Mouse (Mus musculus) kidney, embryonic 16.5 days (tissue): ENCODE results near the gene A830018L16Rik. TPM values are rescaled to one million over a fixed set of nuclear protein-coding genes. Genes with fewer than 3 reads are reported as not detected.

Source experiments
- ATAC-seq: fragments of 200-750 bp; cut with Nextera tagmentation; 2 replicates; pipeline ENCODE4 v1.8.0; 2017; ENCODE audit warnings: moderate TSS enrichment; ENCODE audit not compliant: low FRiP score, low TSS enrichment
- H3K27ac ChIP-seq: fragments of 300-500 bp; sonication (generic); 2 replicates; pipeline ENCODE4 v1.5.1; 2014; ENCODE audit warnings: low read length
- H3K27me3 ChIP-seq: fragments of 300-500 bp; sonication (generic); 2 replicates; pipeline ENCODE4 v1.6.1; 2014; ENCODE audit warnings: low read length, control low read depth, mixed read lengths; ENCODE audit not compliant: insufficient read depth
- H3K36me3 ChIP-seq: fragments of 300-500 bp; sonication (generic); 2 replicates; pipeline ENCODE4 v1.6.1; 2014; ENCODE audit warnings: low read length, control low read depth, mixed read lengths; ENCODE audit not compliant: insufficient read depth
- H3K4me1 ChIP-seq: fragments of 300-500 bp; sonication (generic); 2 replicates; pipeline ENCODE4 v1.6.1; 2014; ENCODE audit warnings: low read length, control low read depth, mixed read lengths; ENCODE audit not compliant: insufficient read depth
- H3K4me2 ChIP-seq: fragments of 300-500 bp; sonication (generic); replicated peaks from 2 replicates; pipeline ENCODE4 v1.6.1; 2014; ENCODE audit warnings: low read depth, low read length
- H3K4me3 ChIP-seq: fragments of 300-500 bp; sonication (generic); 2 replicates; pipeline ENCODE4 v1.5.1; 2014; ENCODE audit warnings: mild to moderate bottlenecking, low read length
- H3K9ac ChIP-seq: fragments of 300-500 bp; sonication (generic); replicated peaks from 2 replicates; pipeline ENCODE4 v1.6.1; 2014; ENCODE audit warnings: low read length
- H3K9me3 ChIP-seq: fragments of 300-500 bp; sonication (generic); 2 replicates; pipeline ENCODE4 v1.6.1; 2016; ENCODE audit warnings: low read length, control low read depth
- WGBS: fragments of 180-500 bp; shearing (Covaris S2); extraction: QIAGEN DNeasy Blood & Tissue Kit; methylation state at CpG from one replicate; pipeline ENCODE4 v1.1.7; 2014; 5-methylcytosine and 5-hydroxymethylcytosine counted together
- polyA plus RNA-seq: library from polyadenylated mRNA; unstranded; fragments of >200 nt; fragmentation: Nextera tagmentation; extraction: Ambion mirVana; gene quantifications from 2 replicates; pipeline ENCODE4 v1.2.1, GENCODE M21; 2015

The A830018L16Rik gene
- 0.30 and 0.42 TPM in 2 replicates for polyA plus RNA-seq

DNA sequence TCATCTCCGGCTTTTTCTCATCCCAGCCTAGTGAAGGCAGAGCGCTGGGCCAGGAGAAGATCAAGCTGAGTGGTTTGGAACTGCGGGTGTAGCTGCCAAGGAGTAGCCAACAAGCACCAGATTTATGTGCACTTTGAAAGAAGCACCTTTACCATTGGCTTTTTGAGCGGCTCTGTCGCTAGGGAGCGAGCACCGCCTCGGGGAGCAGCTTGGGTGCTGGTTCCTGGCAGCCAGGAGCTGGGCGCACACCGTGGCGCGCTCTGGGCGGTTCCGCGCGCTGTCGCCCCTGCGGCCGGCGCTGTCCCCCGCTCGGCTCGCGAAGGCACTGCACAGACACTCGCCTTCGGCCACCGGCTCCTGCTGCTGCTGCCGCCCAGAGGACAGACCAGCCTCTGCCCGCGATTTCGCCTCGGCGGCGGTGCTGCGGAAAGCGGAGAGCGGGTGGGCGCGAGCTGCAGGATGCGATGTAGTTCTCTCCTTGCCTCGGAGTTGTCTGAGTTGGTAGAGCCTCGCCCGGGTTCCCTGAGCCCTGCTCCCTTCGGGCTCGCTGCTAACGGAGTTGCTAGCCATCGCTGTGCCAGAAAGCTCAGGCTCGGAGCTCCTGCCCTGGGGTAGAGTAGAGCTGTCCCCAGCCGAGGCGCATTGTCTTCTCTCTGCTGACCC, at the start of gene A830018L16Rik:
TSS of gene A830018L16Rik (plus strand) at position 212 of the 663 bp plus-strand sequence.
- Histone ChIP-seq H3K27ac (no peak within 1 kb of the TSS), H3K9ac (peak within 1 kb of the TSS; percentile 61), H3K27me3 (peaks cover 11% of the 10 kb centered on the region; the same call in 1 of the 2 replicates), H3K36me3 (no peaks in the 10 kb centered on the region), H3K9me3 (no peaks in the 10 kb centered on the region), H3K4me2 (peak within 1 kb of the TSS; percentile 85), H3K4me3 (peak within 1 kb of the TSS; percentile 52), H3K4me1 (no peaks in the 10 kb centered on the region)
- under 1% methylated on average over 46 of the region's 50 CpGs for WGBS
- ATAC-seq = peak; percentile 99

DNA sequence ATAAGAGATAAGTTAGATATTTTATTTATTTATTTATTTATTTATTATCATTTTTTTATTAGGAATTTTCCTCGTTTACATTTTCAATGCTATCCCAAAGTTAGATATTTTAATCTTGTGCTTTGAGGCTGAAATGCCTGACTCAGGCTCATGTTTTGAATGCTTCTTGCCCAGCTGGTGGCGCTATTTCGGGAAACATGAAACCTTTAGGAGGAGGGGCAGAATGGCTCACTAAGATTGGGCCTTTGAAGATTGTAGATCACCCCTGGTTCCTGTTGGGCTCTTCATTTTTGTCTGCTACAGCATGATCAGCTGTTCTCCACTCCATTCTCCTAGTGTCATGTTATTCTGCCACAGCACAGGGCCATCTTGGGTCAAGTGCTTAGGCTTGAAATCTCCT, 28.1 kb upstream of the A830018L16Rik start:
- no peak for ATAC-seq
- H3K9ac ChIP-seq = no peak overlapping the region
- H3K9me3 ChIP-seq = no peaks in the 10 kb centered on the region
- 57% methylated on average over 3 of the region's 3 CpGs for WGBS
- no peak overlapping the region for H3K27ac ChIP-seq
- no peaks in the 10 kb centered on the region for H3K4me1 ChIP-seq
- no peaks in the 10 kb centered on the region for H3K27me3 ChIP-seq
- no peak overlapping the region for H3K4me3 ChIP-seq
- no peak overlapping the region for H3K4me2 ChIP-seq
- H3K36me3 ChIP-seq = no peaks in the 10 kb centered on the region

DNA sequence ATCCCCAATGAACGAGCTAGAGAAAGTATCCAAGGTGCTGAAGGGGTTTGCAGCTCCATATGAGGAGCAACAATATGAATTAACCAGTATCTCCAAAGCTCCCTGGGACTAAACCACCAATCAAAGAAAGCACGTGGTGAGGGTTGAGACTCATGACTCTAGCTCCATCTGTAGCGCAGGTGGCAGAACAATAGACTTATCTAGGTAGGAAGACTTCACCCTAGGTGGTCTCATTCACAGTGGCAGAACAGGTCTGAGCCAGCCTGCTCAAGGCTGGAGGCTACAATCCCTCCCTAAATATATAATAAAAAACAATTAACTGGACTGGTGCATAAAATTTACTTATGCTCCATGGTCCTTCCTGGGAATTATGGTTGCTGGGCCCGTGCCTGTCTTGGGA, 18.5 kb upstream of the A830018L16Rik start:
- no peaks in the 10 kb centered on the region for H3K27me3 ChIP-seq
- H3K9ac ChIP-seq = no peak overlapping the region
- no peak overlapping the region for H3K27ac ChIP-seq
- H3K4me1 ChIP-seq = no peaks in the 10 kb centered on the region
- no peak overlapping the region for H3K4me2 ChIP-seq
- no peak overlapping the region for H3K4me3 ChIP-seq
- H3K9me3 ChIP-seq = no peaks in the 10 kb centered on the region
- 64% methylated on average over 4 of the region's 4 CpGs for WGBS
- H3K36me3 ChIP-seq = no peaks in the 10 kb centered on the region
- no peak for ATAC-seq

DNA sequence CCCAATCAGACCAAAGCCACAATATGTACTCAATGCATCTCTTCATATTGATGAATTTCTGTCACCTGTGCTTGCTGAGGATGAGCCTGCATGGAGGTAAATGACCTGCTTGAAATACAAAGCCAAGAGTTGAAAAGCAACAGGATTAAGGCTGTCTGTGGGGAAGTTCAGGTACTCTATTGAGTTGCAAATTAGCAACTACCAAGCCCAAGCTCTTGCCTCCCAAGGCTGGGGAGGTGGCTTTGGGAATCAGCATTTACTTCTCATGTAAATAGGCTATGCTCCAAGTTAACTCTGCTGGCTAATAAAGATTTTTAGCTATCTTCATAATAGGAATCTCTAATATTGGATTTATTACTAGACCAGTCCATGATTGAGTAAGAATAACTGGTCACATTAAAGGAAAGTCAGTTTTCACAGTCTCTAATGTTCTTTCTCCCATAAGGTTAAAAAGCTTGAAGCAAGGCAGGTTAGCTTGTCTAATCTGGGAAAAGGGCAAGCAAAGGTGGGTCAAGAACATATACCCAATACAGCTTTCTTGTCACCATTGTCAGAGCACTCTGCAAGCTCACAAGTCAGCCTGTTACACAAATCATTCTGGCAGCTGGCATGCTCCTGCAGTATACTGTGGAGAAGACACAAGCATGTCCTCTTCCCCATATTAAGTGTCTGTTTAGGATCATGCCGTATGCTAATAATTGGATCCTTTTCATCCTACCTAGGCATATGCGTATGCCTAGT, 17.7 kb upstream of the A830018L16Rik start:
- Histone ChIP-seq H3K4me1 (no peaks in the 10 kb centered on the region), H3K27ac (no peak overlapping the region), H3K4me2 (no peak overlapping the region), H3K9ac (no peak overlapping the region), H3K9me3 (no peaks in the 10 kb centered on the region), H3K4me3 (no peak overlapping the region), H3K27me3 (no peaks in the 10 kb centered on the region), H3K36me3 (no peaks in the 10 kb centered on the region)
- no peak for ATAC-seq
- WGBS = 89% methylated on average over 2 of the region's 2 CpGs

DNA sequence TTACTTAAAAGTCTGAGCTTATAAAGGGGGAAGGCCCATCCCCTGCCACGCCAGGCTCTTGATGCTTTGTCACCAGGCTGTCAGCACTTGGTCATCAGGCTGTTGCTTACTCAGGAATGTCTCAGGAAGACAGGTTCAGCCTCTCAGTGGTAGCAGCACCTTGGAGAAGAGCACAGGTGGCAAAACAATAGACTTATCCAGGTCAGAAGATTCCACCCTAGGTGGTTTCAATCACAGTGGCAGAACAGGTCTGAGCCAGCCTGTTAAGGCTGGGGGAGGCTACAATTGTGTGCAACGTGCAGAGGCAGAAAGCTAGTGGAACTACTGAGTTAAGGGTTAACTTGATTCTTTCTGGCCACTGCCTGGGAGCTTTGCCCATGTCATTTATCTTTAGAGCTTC, 12.7 kb upstream of the A830018L16Rik start:
- H3K27ac ChIP-seq = no peak overlapping the region
- H3K4me2 ChIP-seq = no peak overlapping the region
- no peak overlapping the region for H3K4me3 ChIP-seq
- ATAC-seq = no peak
- H3K4me1 ChIP-seq = no peaks in the 10 kb centered on the region
- H3K9me3 ChIP-seq = no peaks in the 10 kb centered on the region
- H3K27me3 ChIP-seq = no peaks in the 10 kb centered on the region
- no peak overlapping the region for H3K9ac ChIP-seq
- no peaks in the 10 kb centered on the region for H3K36me3 ChIP-seq
- WGBS = 30% methylated on average over 2 of the region's 2 CpGs

DNA sequence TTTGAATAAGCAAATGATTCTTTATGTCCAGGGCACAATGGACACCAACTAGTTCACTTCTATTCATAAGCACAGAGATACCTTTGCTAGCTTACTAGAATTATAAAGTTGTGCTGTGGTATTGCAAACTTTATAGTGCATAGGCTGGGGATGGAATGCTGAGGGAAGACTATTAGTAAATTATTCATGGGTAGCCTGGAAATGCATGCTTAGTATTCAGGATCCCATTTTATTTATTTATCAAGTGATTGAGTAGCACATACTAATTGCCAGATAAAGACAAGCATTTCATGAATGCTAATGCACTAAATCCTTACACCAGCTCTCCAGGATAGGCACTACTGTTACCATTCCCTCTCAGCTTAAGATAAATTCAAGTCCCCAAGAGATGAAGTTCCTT, 8.4 kb upstream of the A830018L16Rik start:
- H3K36me3 ChIP-seq = no peaks in the 10 kb centered on the region
- no peak overlapping the region for H3K4me2 ChIP-seq
- H3K27me3 ChIP-seq = no peaks in the 10 kb centered on the region
- no peaks in the 10 kb centered on the region for H3K4me1 ChIP-seq
- H3K27ac ChIP-seq = no peak overlapping the region
- H3K9ac ChIP-seq = no peak overlapping the region
- H3K4me3 ChIP-seq = no peak overlapping the region
- no peaks in the 10 kb centered on the region for H3K9me3 ChIP-seq
- ATAC-seq = no peak

DNA sequence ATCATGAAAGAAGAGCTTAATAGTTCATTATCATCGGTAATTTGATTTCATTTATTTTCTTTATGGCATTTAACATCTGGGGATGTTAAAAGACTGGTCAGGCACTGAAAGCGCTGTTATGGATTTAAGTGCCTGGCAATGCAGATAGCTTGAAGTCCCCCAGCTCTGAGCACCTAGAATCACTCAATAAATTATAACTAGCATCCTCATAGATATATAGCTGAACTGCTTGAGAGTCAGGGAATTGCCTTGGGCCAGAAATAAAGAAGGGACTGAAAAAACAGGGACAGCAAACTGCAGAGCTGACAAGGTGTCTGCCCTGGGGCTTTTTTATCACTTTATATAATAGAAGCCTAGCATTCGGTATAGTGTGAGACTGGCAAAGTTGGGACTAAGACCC, 7.9 kb upstream of the A830018L16Rik start:
- Histone ChIP-seq H3K9me3 (no peaks in the 10 kb centered on the region), H3K27me3 (no peaks in the 10 kb centered on the region), H3K4me3 (no peak overlapping the region), H3K4me1 (no peaks in the 10 kb centered on the region), H3K36me3 (no peaks in the 10 kb centered on the region), H3K4me2 (no peak overlapping the region), H3K9ac (no peak overlapping the region), H3K27ac (no peak overlapping the region)
- 85% methylated on average over 3 of the region's 3 CpGs for WGBS
- no peak for ATAC-seq

DNA sequence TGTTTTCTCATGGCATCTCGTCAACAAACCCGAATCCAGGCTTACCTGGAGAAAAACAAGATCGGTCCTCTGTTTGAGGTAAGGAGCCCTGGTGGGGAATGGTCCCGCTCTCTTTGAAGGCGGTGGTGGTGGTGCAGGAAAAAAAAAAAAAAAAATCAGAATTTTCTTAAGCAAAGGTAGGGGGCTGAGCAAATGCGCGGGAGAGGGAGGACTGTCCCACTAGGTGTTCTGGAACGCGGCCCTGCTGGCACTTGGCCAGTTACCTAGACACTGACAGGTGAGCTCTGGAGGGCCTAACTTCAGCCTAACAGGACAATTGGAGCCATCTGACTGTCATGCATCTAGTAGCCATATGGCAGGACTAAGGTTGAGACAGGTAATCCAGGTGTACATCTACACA, 655 bp downstream of the A830018L16Rik start:
- ATAC-seq = peak; percentile 16; the same call in 1 of the 2 replicates
- Histone ChIP-seq H3K4me3 (peak overlapping the region; percentile 52), H3K4me1 (no peaks in the 10 kb centered on the region), H3K27ac (no peak overlapping the region), H3K9me3 (no peaks in the 10 kb centered on the region), H3K36me3 (no peaks in the 10 kb centered on the region), H3K9ac (peak overlapping the region; percentile 61), H3K4me2 (peak overlapping the region; percentile 85), H3K27me3 (peaks cover 11% of the 10 kb centered on the region; the same call in 1 of the 2 replicates)
- WGBS = 9% methylated on average over 9 of the region's 9 CpGs

DNA sequence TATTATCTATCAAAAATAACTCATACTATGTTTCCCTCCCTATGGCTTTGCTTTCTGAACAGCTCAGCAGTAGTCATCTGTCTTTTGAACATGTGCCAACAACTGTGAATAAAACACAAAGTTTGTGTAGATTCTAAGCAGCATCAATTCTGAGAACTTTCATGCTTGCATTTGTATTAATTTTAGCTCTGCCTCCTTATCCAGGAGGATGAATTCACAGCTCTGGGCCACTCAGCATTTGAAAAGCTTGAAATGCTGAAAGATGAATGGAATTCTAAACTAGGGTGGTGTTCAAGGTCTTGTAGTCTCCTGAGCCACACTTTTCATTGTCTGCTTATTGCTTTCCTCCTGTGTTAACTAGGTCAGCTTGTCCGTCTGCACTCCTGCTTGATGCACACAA, 13.4 kb downstream of the A830018L16Rik start:
- Histone ChIP-seq H3K36me3 (no peaks in the 10 kb centered on the region), H3K4me2 (no peak overlapping the region), H3K27me3 (no peaks in the 10 kb centered on the region), H3K9me3 (no peaks in the 10 kb centered on the region), H3K4me3 (no peak overlapping the region), H3K27ac (no peak overlapping the region), H3K9ac (no peak overlapping the region), H3K4me1 (no peaks in the 10 kb centered on the region)
- 79% methylated on average over 1 of the region's 1 CpGs for WGBS
- ATAC-seq = no peak

DNA sequence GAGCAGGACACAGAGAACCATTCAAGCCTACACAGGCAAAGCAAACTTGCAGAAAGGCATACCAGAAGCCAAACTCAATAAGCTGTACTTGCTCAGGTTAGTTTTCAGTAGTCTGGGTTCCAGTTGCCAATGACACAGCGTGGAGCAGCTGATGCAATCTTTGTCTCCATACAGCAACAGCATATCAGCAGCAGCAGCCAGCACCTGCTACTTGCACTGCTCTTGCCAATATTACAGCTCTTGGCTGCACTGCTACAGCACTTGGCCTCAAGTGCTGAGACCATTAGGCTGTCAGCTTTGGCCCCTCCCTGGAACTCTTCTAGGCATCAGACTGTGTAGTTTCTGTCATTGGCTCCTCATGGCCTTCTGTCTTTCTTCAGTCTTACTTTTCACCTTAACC, 44.4 kb downstream of the A830018L16Rik start:
- Histone ChIP-seq H3K27me3 (no peaks in the 10 kb centered on the region), H3K9me3 (no peaks in the 10 kb centered on the region), H3K9ac (no peak overlapping the region), H3K4me1 (no peaks in the 10 kb centered on the region), H3K27ac (no peak overlapping the region), H3K36me3 (no peaks in the 10 kb centered on the region), H3K4me3 (no peak overlapping the region), H3K4me2 (no peak overlapping the region)
- ATAC-seq = no peak
- WGBS = 87% methylated on average over 1 of the region's 1 CpGs
